Mouse (Mus musculus) embryonic facial prominence, embryonic 10.5 days (tissue): ENCODE measurements at regions not wholly inside any gene's neighbourhood (a gene's known extent, or its start where the extent isn't known, plus 50 kb on each side); places are given as distances from the start of the nearest gene placed in this dataset.

Experiments
- DNase-seq: peaks from one replicate; pipeline ENCODE4 v3.0.0-alpha.2; 2017; ENCODE audit warnings: low spot score
- H3K27ac ChIP-seq: fragments of 300-500 bp; sonication (generic); replicated peaks from 2 replicates; pipeline ENCODE4 v1.5.1; 2016; ENCODE audit warnings: mild to moderate bottlenecking
- H3K27me3 ChIP-seq: fragments of 300-500 bp; sonication (generic); replicated peaks from 2 replicates; pipeline ENCODE4 v1.6.1; 2016; ENCODE audit warnings: low read depth, mild to moderate bottlenecking; ENCODE audit not compliant: poor library complexity, severe bottlenecking
- H3K36me3 ChIP-seq: fragments of 300-500 bp; sonication (generic); replicated peaks from 2 replicates; pipeline ENCODE4 v1.6.1; 2016; ENCODE audit warnings: mild to moderate bottlenecking, moderate library complexity
- H3K4me1 ChIP-seq: fragments of 300-500 bp; sonication (generic); 2 replicates; pipeline ENCODE4 v1.6.1; 2016
- H3K4me3 ChIP-seq: fragments of 300-500 bp; sonication (generic); 2 replicates; pipeline ENCODE4 v1.5.1; 2016; ENCODE audit warnings: mild to moderate bottlenecking, moderate library complexity
- H3K9me3 ChIP-seq: fragments of 300-500 bp; sonication (generic); 2 replicates; pipeline ENCODE4 v1.6.1; 2016; ENCODE audit warnings: mild to moderate bottlenecking
- WGBS: fragments of 180-500 bp; shearing (Covaris S2); methylation state at CpG from one replicate; pipeline ENCODE4 v1.1.7; 2016; 5-methylcytosine and 5-hydroxymethylcytosine counted together

DNA sequence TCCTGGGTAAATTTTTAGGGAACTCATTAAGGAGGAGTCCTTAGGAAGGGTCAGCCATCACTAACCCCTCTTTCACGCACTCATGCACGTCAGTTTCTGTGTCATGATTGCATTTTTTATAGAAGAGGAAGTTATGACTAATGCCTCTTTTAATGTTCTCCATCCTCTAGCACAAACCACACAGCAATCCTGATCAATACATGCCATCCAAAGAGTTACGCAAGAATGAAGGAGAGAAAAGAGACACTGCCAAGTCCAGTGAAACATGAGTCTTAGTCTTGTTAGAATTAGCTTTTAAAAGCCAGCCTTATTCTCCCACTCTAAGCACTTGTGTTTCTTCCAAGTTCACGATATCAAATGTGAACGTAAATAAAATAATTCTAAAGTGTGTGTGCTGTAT, 151.0 kb upstream of the Tll1 start:
- no peak for DNase-seq
- H3K4me3 ChIP-seq = no peak overlapping the region
- H3K36me3 ChIP-seq = no peaks in the 10 kb centered on the region
- H3K4me1 ChIP-seq = no peaks in the 10 kb centered on the region
- H3K27me3 ChIP-seq = no peaks in the 10 kb centered on the region
- 92% methylated on average over 5 of the region's 5 CpGs for whole genome bisulfite sequencing
- no peak overlapping the region for H3K27ac ChIP-seq
- no peaks in the 10 kb centered on the region for H3K9me3 ChIP-seq

DNA sequence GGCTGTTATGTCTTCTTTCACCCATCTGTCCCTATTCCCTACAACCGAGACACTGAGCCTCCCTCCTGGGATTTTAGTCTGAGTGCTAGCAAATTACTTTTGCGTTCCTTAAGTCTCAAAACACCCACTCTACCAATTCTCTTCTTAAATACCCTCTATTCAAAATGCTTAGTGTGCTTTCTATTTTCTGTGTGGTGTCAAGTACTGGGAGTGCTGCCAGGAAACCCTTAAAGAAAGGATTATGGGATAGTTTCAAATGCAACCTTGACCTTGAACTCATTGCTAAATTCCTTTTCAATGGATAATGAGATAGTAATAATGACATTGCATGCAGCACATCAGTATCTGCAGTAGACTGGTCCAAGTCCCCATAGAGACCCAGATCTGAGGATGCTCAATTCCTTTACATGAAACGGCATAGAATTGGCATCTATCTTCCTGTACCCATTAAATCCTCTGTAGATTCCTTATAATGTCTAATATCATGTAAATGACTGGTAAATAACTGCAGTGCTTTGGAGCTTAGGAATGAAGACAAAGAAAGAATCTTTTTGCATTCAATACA, 142.1 kb upstream of the Tll1 start:
- Histone ChIP-seq H3K4me1 (no peaks in the 10 kb centered on the region), H3K27ac (no peak overlapping the region), H3K36me3 (no peaks in the 10 kb centered on the region), H3K4me3 (no peak overlapping the region), H3K9me3 (no peaks in the 10 kb centered on the region), H3K27me3 (no peaks in the 10 kb centered on the region)
- 78% methylated on average over 3 of the region's 3 CpGs for WGBS
- DNase-seq = no peak

DNA sequence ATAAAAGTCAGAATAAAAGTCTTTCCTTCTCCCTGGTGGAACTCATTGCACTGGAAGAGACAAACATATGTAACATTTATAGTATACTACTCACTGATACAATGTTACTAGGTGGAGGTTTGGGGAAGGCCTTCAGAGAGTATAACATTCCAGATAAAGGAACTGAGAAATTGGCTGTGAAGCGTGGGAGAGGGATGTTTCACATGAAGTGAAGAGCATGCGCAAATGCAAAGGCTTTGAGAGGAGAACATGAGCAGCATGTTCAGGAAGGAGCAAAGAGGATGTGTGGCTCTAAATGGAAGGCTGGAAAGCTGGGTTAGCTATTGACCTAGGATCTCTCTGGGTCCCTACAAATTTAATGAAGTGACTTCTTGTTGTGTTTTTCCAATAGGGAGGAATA, 141.4 kb upstream of the Tll1 start:
- no peak for DNase-seq
- Histone ChIP-seq H3K4me1 (no peaks in the 10 kb centered on the region), H3K9me3 (no peaks in the 10 kb centered on the region), H3K4me3 (no peak overlapping the region), H3K36me3 (no peaks in the 10 kb centered on the region), H3K27me3 (no peaks in the 10 kb centered on the region), H3K27ac (no peak overlapping the region)
- WGBS = 82% methylated on average over 2 of the region's 2 CpGs

DNA sequence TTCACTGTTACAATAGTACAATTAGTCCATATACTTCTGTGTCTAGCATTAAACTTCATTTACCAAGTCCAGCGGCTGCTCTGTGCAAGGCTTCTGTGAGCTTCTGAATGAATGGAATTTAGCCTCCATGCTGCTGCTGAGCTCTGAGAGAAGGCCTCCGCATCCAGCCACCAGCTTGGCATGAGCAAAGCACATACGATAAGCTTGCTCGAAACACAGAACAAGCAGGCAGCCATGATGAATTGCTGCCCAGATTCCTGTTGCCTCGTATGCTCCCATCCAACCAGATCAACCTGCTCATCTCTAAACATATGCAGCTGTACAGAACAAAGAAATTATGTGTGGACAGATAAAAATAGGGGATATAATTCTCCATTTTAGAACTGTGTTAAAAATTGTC, 140.4 kb upstream of the Tll1 start:
- H3K4me3 ChIP-seq = no peak overlapping the region
- DNase-seq = no peak
- no peaks in the 10 kb centered on the region for H3K9me3 ChIP-seq
- H3K4me1 ChIP-seq = no peaks in the 10 kb centered on the region
- H3K27me3 ChIP-seq = no peaks in the 10 kb centered on the region
- 91% methylated on average over 5 of the region's 5 CpGs for WGBS
- no peaks in the 10 kb centered on the region for H3K36me3 ChIP-seq
- no peak overlapping the region for H3K27ac ChIP-seq

DNA sequence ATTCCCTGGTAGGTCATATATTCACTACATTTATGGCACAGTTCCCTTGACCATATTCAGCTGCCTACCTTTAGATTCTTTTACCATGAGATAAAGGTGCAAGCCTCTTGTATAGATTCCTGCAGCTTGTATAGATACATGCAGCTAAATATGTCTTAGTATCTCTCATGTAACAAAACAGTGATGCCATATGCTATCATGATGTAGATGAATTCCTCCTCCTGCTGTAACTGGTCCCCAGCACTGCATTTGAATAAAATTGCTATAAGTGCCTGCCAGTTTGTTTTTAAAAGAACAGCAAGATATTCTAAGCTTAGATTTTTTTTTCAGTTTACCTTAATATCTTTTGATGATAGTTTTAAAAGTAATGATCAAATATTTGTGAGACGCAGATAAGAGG, 138.9 kb upstream of the Tll1 start:
- Histone ChIP-seq H3K36me3 (no peaks in the 10 kb centered on the region), H3K4me3 (no peak overlapping the region), H3K27me3 (no peaks in the 10 kb centered on the region), H3K4me1 (no peaks in the 10 kb centered on the region), H3K27ac (no peak overlapping the region), H3K9me3 (no peaks in the 10 kb centered on the region)
- 94% methylated on average over 1 of the region's 1 CpGs for WGBS
- DNase-seq = no peak

DNA sequence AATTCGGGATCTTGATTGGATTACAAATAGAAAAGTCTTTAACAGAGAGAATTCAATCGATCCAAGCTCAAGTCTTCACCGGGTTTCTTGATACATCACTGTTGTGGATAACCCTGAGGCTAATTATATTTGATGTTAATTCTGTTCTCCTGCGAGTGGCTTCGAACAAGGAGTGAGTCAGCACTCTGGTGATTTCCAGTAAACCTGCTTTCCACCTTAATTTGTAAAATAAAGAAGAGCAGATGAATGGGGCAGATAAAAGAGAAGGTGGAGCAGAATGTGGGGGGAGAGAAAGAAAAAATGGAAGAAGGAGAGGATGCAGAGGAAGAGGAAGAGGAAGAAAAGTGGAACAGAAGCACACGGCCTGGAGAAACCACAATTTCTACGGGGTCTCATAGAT, 137.5 kb upstream of the Tll1 start:
- 84% methylated on average over 7 of the region's 7 CpGs for WGBS
- Histone ChIP-seq H3K36me3 (no peaks in the 10 kb centered on the region), H3K4me1 (no peaks in the 10 kb centered on the region), H3K9me3 (no peaks in the 10 kb centered on the region), H3K4me3 (no peak overlapping the region), H3K27me3 (no peaks in the 10 kb centered on the region), H3K27ac (no peak overlapping the region)
- DNase-seq = no peak

DNA sequence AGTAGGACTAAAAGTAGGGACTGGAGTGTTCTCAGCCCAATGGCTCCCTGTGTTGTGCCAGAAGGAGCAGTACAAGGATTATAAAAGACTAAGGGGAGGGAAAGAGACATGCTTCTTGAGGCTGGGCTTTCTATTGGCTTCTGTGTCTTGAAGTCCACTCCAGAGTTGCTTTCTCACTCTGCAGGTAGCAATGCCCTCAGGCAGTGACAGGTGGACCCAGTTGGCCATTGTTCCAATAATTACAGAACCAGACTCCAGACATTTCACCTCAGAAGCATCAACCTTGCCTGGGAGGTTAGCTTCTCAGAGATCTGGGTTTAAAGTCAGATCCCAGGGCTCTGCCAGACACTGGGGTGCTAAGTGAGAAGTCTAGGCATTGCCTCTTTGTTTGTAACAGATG, 136.3 kb upstream of the Tll1 start:
- no peak overlapping the region for H3K4me3 ChIP-seq

DNA sequence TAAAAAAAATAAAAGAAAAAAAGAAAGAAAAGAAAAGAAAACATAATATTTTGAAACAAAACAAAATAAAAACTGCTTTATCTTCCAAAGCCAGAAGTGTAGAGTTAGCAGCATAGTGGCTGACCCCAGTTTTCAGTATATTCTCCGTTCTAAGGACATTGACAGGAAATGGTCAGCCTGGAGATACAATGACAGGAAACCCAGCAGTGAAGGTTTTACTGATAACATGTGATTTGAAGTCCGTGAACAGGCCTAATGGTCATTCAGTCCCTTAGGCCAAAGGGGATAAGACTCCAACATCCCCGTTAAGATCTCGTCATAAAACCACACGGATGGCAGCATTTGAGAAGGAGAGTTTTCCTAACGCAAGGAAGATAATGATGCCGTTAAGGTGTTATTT, 131.3 kb upstream of the Tll1 start:
- WGBS = 72% methylated on average over 7 of the region's 7 CpGs

More for the DNA sequence above, 136.3 kb upstream of the Tll1 start:
- Histone ChIP-seq H3K4me1 (no peaks in the 10 kb centered on the region), H3K27me3 (no peaks in the 10 kb centered on the region), H3K36me3 (no peaks in the 10 kb centered on the region), H3K9me3 (no peaks in the 10 kb centered on the region), H3K27ac (no peak overlapping the region)
- no peak for DNase-seq

DNA sequence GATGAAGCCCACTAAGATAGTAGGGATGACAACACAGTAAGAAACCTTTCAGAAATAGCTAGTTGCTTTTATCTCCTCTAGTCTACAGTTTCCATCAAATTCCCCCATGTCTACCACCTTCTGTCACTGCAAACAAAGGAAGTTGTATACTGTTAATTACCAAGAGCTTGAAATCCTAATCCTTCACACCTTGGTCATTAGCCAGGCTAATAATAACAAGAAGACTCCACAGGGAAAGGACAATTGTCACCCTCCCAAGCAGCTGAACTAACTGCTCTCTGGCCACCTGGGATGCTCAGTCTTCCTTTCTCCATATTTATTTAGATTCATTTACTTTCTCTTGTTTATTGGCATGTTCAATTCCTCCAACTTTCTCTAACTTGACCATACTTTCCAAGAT, 130.5 kb upstream of the Tll1 start:
- Histone ChIP-seq H3K27me3 (no peaks in the 10 kb centered on the region), H3K4me1 (peaks cover 9% of the 10 kb centered on the region), H3K36me3 (no peaks in the 10 kb centered on the region), H3K4me3 (no peak overlapping the region), H3K27ac (no peak overlapping the region), H3K9me3 (no peaks in the 10 kb centered on the region)
- DNase-seq = no peak

More for the DNA sequence above, 131.3 kb upstream of the Tll1 start:
- Histone ChIP-seq H3K9me3 (no peaks in the 10 kb centered on the region), H3K4me3 (no peak overlapping the region), H3K36me3 (no peaks in the 10 kb centered on the region), H3K4me1 (peaks cover 9% of the 10 kb centered on the region), H3K27me3 (no peaks in the 10 kb centered on the region), H3K27ac (no peak overlapping the region)
- DNase-seq = no peak

DNA sequence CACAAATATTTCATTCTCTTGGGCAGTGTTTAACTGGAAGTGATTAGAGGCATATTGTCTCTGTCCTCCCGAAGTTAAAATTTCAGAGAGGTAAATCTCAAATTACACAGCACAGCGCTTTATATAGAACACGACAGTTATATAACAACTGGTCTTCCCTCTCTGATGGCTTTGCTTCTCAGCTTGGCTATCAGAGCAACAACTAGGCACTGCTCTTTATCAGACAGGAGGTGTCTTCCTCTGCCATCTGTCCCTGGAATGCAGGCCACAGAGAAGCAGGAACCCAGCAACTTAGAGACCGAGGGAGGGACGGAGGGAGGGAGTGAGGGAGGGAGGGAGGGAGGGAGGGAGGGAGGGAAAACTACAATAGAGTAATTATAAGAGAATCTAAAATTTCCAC, 129.4 kb upstream of the Tll1 start:
- peak; percentile 13 for DNase-seq
- no peaks in the 10 kb centered on the region for H3K27me3 ChIP-seq
- WGBS = 34% methylated on average over 5 of the region's 5 CpGs

DNA sequence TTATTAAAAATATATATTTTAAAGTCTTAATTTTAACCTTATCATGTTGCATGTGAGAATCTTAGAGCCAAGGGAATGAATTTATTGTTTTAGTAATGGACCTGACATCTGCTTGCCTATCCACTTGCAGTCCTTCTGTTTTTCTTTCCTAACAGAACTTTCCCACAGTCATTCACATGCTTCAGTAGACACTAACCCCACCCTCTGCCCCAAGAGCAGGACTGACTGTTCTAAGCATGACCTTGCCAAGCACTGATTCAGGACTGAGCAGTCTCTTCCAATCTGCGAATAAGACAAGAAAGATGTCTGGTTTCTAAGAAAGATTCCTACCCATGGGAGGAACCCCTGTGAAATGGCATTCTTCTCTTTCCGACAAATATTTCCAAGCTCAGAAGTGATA, 117.9 kb upstream of the Tll1 start:
- Histone ChIP-seq H3K36me3 (no peaks in the 10 kb centered on the region), H3K27me3 (no peaks in the 10 kb centered on the region), H3K4me1 (no peaks in the 10 kb centered on the region), H3K27ac (no peak overlapping the region), H3K9me3 (no peaks in the 10 kb centered on the region), H3K4me3 (no peak overlapping the region)
- WGBS = 91% methylated on average over 2 of the region's 2 CpGs
- DNase-seq = no peak

More for the DNA sequence above, 129.4 kb upstream of the Tll1 start:
- H3K27ac ChIP-seq = no peak overlapping the region
- H3K36me3 ChIP-seq = no peaks in the 10 kb centered on the region
- H3K4me1 ChIP-seq = peaks cover 9% of the 10 kb centered on the region
- H3K4me3 ChIP-seq = no peak overlapping the region
- H3K9me3 ChIP-seq = no peaks in the 10 kb centered on the region

DNA sequence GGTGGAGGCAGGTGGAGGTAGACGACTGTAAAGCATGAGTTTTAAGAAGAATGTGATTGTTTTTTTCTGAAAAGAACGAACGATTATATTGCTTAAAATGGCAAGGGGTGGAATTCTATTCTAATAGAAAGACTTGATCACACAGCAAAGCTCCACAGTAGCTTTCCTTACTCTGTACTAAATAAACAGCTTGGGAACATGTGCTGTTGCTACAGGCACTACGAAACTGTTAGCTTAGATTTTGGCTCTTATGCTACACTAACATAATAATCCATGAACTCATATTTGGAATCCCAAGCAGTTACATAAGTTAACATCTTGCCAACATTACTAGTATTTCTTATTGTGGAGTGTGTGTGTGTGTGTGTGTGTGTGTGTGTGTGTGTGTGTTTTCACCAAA, 114.3 kb upstream of the Tll1 start:
- no peaks in the 10 kb centered on the region for H3K4me1 ChIP-seq
- no peaks in the 10 kb centered on the region for H3K9me3 ChIP-seq
- 88% methylated on average over 4 of the region's 4 CpGs for WGBS
- no peak overlapping the region for H3K4me3 ChIP-seq
- no peaks in the 10 kb centered on the region for H3K27me3 ChIP-seq
- no peak for DNase-seq
- no peak overlapping the region for H3K27ac ChIP-seq
- H3K36me3 ChIP-seq = no peaks in the 10 kb centered on the region

DNA sequence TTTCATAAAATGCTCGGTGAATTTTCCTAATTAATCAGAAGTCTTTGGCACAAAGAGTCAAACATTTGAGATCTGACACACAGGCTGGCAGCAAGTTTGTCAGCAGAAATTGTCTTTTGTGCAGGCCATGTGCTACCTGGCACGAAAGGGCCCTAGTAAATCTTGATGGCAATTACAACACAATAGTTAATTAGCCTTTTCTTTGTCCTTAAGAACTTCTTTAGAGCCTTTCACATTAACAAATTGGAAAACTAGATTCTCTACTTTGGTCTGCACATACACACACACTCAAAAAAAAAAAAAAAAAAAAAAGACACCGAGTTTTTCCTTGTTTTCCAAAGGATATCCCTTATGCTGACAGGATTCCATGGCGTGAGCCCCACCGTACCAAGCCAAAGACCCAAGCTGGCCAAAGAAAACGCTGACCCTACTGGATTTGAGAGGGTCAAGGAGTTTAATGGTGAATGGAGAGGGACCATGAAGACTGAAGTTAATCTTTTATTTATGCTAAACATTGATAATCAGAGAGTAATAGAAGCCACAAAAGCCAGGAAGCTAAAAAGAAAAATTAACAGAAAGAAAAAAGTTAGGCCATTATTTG, 113.2 kb upstream of the Tll1 start:
- no peaks in the 10 kb centered on the region for H3K9me3 ChIP-seq
- DNase-seq = no peak
- 73% methylated on average over 6 of the region's 6 CpGs for WGBS
- H3K4me3 ChIP-seq = no peak overlapping the region
- no peaks in the 10 kb centered on the region for H3K4me1 ChIP-seq
- no peaks in the 10 kb centered on the region for H3K36me3 ChIP-seq
- no peak overlapping the region for H3K27ac ChIP-seq
- H3K27me3 ChIP-seq = no peaks in the 10 kb centered on the region
